Mouse (Mus musculus): ENCODE results near the gene Pdlim4.

Gene Pdlim4

GRCm38 (mm10) chr11:54091726-54092125 lies 22.9 kb upstream of the Pdlim4 start:
- DNase-seq (ENCODE audit: low read depth, low spot score): no peak

GRCm38 (mm10) chr11:54090091-54090879 lies 21.5 kb upstream of the Pdlim4 start:
- no peak for DNase-seq (ENCODE audit: low read depth, low spot score)

GRCm38 (mm10) chr11:54088947-54089317 lies 20.1 kb upstream of the Pdlim4 start:
- DNase-seq (ENCODE audit: low read depth, low spot score): no peak

GRCm38 (mm10) chr11:54088253-54088946 lies 19.6 kb upstream of the Pdlim4 start:
- no peak for DNase-seq (ENCODE audit: low read depth, low spot score)

GRCm38 (mm10) chr11:54085816-54086215 lies 17.0 kb upstream of the Pdlim4 start:
- no peak for DNase-seq (ENCODE audit: low read depth, low spot score)

GRCm38 (mm10) chr11:54084976-54085375 lies 16.2 kb upstream of the Pdlim4 start:
- DNase-seq (ENCODE audit: low read depth, low spot score): no peak

- DNase-seq (ENCODE audit: low read depth, low spot score): no peak
Observed at GRCm38 (mm10) chr11:54082725-54083124, 13.9 kb upstream of the Pdlim4 start.

GRCm38 (mm10) chr11:54080435-54080834 lies 11.6 kb upstream of the Pdlim4 start:
- no peak for DNase-seq (ENCODE audit: low read depth, low spot score)

- DNase-seq (ENCODE audit: low read depth, low spot score): no peak
Observed at GRCm38 (mm10) chr11:54076101-54076500, 7.3 kb upstream of the Pdlim4 start.

GRCm38 (mm10) chr11:54075353-54075752 lies 6.5 kb upstream of the Pdlim4 start:
- DNase-seq (ENCODE audit: low read depth, low spot score): no peak

GRCm38 (mm10) chr11:54073291-54073690 lies 4.5 kb upstream of the Pdlim4 start:
- no peak for DNase-seq (ENCODE audit: low read depth, low spot score)

GRCm38 (mm10) chr11:54071726-54072445 lies 3.1 kb upstream of the Pdlim4 start:
- DNase-seq (ENCODE audit: low read depth, low spot score): no peak

- no peak for DNase-seq (ENCODE audit: low read depth, low spot score)
Observed at GRCm38 (mm10) chr11:54067996-54068519, 756 bp downstream of the Pdlim4 start.

GRCm38 (mm10) chr11:54067318-54067995 lies 1.4 kb downstream of the Pdlim4 start:
- DNase-seq (ENCODE audit: low read depth, low spot score): no peak

- no peak for DNase-seq (ENCODE audit: low read depth, low spot score)
Observed at GRCm38 (mm10) chr11:54066400-54066799, 2.4 kb downstream of the Pdlim4 start.

- no peak for DNase-seq (ENCODE audit: low read depth, low spot score)
Observed at GRCm38 (mm10) chr11:54065915-54066178, 3.0 kb downstream of the Pdlim4 start.

- no peak for DNase-seq (ENCODE audit: low read depth, low spot score)
Observed at GRCm38 (mm10) chr11:54065106-54065914, 3.5 kb downstream of the Pdlim4 start.

GRCm38 (mm10) chr11:54064412-54064978 lies 4.3 kb downstream of the Pdlim4 start:
- no peak for DNase-seq (ENCODE audit: low read depth, low spot score)

- no peak for DNase-seq (ENCODE audit: low read depth, low spot score)
Observed at GRCm38 (mm10) chr11:54063472-54063775, 5.4 kb downstream of the Pdlim4 start.

GRCm38 (mm10) chr11:54062753-54063471 lies 5.9 kb downstream of the Pdlim4 start:
- DNase-seq (ENCODE audit: low read depth, low spot score): no peak
